Mouse (Mus musculus) natural killer cell, adult 2 months (primary cell): ENCODE measurements around the gene Pcsk6.

ENCODE experiments used
- DNase-seq, 2 experiments: peaks; one replicate each; pipeline ENCODE4 v3.0.0; 2022; ENCODE audit warnings: low spot score in 2 of 2

Pcsk6 gene

DNA sequence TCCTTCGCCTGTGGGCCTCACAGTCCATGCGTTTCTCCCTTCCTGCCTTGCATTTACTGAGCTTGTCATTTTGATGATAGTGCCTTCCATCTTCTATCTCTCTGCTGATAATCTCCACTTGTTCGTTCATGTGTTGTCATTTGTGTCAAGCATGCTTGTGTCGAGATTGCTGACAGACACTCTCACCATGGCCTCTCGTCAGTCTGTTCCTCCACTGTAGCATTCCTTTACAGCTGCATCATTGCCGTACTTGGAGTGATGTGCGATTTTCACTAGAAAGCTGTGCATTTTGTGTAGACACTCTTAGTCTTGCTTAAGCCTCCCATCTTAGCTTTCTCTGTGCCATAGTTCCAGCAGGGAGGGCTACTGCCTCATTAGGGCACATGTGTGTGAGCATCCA is 79.5 kb downstream of the Pcsk6 start:
- DNase-seq: no peak

DNA sequence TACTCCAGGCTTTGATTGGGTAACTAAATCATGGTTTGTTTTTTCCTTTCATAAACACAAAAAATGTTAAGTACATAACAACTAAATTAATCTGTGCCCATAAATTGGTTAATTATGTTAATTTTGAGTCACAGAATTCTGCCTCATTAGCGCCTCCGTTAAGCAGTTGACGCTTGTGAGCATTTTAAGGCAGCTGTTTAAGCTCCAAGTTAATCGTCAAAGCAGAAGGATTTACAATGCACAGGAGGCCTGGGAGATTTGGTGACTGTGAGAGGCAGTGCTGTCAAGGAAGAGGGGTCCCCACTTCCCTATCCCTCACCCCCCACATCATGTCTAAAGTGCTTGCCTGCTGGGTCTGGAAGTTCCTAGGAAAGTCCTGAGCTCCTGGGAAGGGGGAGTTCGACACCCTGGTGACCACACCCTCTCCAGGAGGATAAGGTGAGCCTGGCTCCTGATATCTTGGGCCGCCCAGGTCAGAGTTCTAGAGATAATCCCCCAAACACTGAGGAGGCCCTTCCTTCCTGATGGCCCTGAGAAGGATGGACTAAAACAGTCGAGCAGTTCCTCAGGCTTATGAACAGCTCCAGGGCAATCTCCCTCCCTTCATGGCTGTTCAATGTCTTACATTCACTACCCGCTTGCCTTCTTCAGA is 83.9 kb downstream of the Pcsk6 start:
- DNase-seq: no peak

DNA sequence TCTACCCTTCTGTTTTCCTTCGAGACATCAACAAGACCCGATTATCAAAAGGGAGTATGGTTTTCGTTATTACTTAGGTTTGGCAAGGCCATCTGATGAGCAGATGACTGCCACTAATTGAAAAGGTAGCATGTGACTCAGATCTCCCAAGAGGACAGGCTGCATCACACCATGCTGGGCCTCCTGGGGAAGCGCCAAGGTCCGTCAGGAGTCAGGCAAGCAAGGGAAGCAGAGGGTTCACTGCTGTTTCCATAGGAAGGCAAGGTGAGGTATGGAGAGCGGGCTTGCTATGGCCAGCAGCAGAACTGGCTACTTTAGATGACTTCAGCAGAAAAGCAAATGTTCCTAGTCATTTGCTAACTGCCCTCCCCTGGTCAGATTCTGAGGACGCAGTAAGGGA is 84.9 kb downstream of the Pcsk6 start:
- no peak for DNase-seq

DNA sequence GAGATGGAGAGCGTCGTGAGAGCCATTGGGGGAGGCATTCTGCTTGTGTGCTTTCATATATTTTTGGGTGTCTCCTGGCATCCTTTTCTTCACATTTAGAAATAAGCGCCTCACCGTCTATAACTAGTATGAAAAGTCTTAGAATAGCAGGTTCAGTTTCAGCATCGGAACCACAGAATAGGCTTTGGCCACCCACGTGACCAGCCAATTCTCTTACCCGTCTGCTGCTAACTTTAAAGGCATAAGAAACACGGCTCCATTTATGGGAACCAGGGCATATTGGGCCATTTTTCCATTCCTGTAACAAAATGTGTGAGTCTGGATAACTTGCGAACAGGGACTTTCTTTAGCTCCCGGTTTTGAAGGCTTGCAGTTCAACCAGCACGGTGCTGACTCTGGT is 87.4 kb downstream of the Pcsk6 start:
- no peak for DNase-seq

DNA sequence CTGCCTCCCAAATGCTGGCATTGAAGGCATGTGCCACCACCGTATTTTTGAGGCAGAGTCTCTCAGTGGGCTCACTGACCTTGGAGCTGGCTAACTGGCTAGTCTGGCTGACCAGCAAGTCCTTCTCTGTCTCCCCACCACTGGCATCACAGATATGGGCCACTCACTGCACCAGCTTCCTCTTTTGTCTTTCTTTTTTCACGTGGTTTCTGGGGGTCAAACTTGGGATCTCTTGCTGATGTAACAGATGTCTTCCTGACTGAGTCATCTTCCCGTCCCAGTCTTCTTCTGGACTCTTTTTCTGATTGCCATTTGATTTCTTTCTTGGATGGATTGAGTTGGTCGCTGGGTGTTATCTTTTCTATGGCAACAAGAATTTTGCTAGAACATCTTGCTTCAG is 93.0 kb downstream of the Pcsk6 start:
- DNase-seq: no peak

DNA sequence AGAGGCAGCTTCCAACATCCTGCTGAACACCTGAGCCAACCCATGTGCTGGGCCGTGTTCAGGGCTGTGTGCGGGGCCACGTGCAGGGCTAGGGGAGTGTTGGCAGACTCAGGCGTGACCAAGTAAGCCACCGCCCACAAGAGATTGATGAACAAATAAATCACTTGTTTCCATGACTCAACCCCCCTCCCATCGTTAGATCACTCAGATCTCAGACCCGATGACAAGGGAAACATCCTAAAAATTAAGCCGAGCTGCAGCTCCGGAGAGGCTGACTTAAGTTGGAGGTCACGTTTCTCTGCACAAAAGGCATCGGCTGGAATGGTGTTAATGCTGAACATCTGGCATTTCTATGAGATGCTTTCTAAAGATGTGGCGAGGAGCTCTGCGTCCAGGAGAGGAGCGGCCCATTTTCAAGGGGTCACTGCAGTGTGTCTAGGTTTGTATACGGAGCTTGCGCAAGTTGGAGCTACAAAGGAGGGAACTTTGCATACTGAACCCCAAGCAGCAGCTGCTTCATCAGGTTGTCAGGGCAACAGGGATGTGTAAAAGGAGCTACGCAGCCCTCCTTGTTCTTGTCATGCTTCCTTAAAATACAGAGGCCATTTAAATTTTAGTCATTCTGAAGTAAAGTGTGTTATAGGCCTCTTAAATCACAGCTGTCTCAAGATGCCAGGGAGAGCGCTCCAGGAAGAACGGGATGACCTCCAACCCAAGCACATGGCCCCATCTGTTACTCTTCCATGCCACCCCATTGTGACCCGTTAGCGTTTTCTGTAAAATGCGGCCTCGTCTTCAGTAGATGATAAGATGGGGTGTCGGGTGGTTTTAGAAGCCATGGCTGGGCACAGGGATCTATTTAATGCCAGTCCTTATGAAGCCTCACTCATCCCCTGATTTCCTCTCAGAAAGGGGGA is 94.0 kb downstream of the Pcsk6 start:
- no peak for DNase-seq

DNA sequence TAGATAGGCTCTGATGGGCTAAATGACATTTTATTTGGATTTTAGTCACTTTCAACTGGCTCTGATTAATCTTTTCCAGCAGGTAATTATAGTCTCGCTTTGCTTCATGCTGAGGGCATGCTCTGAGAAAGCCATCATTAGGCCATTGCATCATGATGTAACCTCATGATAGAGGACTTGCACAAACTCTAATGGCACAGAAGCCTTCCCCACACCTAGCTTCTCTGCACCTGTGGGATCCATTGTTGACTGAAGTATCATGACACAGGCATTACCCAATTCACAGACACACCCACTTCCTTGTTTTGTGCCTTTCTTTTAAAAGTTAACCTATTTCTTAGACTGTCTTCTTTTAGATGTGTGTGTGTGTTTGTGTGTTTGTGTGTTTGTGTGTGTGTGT is 95.7 kb downstream of the Pcsk6 start:
- no peak for DNase-seq

DNA sequence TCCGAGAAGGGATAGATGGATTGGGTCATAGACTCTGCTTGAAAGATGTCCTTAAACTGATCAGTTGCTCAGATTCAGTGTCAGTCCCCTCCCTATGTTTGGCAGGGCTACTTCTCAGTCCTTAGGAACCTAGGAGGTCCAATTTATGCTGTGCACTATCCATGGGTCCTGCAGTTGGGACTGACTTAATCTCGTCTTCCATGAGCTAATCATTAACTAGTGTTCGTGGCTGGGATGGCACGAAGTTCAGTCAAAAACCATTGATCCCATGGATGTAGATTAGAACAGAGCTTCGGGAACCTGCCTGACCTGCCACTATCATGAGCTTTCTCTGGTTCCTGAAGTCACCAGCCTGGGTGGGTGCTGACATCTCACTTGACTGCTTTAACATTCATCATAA is 96.6 kb downstream of the Pcsk6 start:
- no peak for DNase-seq

DNA sequence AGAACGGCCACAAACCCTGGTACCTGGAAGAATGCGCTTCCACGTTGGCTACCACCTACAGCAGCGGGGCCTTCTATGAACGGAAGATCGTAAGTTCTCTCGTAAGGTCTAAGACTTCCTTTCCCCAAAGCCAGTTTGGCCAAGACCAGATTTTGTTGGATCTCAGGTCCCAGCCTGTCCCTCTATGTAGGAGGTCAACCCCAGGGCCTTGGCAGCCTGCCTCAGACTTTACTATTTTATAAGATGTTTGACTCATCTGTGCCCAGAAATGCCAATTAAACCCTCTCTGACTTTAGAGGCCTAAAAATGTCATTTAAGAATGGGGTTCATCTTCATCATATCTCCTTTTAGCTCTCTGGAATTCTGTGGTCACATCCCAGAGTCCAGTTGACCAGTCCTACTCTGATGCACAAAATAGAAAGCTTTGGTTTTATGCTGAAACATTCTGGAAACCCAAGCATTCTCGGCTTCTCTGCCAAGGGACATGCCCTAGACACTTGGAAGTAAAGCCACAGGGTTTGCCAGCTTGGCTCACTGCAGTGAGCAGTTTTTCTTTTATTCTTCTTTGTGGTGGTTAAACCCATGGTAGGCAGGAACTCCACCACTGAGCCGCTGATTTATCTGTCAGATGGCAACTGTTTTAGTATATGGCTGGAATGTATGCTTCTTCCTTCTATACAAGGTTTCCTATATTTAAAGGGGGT is 97.8 kb downstream of the Pcsk6 start:
- DNase-seq: no peak

DNA sequence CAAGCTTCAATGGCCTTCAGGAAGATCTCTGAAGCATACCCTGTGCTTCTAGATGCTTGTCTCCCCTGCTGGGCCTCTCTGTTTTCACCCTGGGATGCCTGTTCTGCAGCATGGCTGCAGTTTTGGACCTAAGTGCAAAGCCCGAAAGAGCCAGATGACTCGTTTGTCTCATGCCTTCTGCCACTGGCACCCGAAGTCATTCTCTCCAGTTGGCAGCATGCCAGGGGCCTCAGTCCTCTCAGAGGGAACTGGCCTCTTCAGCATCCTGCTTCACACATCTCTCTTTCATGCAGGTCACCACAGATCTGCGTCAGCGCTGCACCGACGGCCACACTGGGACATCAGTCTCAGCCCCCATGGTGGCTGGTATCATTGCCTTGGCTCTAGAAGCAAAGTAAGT is 101.1 kb downstream of the Pcsk6 start:
- no peak for DNase-seq

DNA sequence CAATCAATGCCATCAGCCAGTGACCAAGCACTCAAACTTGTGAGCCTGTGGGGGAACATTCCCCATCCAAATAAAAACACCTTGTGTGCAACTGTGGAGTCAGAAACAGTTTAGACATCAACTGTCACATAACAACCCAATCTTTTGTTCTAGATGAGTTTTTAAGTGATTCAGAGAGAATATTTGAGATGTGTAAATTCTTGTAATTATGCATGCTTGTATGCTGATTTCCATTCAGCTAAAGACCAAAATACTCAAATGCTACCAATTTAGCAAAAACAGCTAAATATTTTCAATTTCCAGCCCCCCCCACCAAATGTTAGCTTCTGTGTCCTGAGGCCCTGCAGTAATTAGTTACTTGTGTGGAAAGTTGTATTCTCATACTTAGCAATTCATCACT is 102.9 kb downstream of the Pcsk6 start:
- no peak for DNase-seq

DNA sequence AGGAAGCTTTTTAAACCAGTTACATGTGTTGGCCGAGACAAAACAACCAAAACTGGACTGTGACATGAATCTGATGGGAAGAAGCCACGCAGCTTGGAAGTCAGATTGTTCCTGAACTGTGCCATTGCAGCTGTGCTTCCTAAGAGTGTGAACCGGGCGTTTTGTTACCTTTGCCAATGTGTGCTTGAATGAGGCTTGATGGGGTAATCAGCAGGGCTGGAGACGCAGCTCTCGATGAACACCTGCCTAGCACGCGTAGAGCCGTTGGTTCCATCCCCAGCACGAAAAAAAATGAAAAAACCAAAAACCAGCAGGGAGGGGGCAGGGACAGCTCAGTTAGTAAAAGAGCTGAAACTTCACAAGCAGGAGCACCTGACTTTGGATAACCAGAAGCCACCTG is 109.8 kb downstream of the Pcsk6 start:
- DNase-seq: no peak

DNA sequence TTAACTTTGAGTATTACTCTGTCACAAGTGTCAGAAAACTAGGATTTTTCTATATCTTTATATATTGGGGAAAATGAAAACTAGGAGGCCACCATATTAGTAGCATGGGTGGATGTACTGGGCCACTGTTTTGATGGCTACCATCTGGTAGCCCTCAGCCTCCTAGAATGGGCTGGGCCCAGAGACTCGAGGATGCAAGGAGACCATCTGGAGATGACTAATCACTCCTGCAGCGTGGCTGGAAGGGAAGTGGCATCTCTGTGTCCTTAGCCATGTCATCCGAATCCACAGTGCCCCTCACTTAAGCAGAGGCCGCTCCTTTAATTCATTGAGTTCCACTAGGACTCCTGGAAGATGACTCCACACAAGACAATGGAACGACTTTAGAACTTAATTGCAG is 115.8 kb downstream of the Pcsk6 start:
- DNase-seq: no peak

DNA sequence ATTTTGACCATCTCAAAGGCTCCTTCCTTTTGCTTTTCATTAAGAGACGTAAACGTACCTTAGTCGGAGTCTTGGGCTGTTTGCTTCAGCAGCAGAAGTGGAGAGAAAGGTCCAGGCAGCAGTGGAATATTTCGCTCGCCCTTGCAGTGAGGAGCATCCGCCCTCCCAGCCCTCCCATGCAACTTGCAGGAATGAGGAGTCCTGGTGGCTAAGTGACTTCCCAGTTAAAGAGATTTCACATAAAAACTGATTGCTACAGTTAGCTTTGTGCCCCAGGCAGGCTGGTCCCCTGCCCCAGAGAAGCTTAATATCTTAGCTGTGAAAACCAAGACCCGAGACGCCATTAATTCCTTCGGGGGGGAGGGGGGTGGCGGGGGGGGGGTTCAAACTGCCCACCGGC is 116.4 kb downstream of the Pcsk6 start:
- DNase-seq: no peak

DNA sequence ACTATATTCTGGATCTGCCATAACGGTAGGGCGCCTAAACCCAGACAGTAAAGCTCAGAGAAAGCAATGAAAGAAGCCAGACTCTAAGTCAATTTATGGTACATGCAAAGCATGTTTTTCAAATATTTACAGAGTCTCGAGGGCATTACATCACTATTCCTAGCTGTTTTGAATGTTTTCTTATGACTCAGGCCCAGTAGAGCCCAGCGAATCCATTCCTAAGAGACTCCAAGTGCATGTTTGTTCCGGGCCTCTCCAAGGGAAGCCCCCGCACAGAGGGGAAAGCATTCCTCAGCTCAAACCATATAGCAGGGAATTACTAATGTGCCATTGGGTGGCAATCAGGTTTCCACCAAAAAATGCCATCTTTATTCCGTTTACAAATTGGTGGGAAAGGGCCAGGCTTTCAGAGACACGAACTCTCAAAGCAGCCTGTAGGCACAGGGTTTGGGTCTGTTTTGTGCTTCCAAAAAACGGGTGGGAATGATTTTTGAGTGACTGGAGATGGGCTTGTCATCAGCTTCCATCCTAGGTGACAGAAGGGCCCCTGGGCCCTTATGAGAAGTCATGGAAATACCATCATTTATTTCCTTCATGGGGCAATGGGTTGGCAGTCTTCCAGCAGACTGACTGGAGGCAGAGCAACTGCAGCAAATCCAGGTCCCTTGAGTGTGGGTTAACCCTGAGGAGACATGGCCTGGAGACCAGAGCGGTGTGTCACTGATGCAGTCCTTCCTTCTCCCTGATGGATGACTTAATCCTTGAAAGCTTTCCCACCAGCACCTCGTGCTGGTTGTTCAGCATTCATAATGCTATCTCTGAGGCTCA is 117.7 kb downstream of the Pcsk6 start:
- no peak for DNase-seq

DNA sequence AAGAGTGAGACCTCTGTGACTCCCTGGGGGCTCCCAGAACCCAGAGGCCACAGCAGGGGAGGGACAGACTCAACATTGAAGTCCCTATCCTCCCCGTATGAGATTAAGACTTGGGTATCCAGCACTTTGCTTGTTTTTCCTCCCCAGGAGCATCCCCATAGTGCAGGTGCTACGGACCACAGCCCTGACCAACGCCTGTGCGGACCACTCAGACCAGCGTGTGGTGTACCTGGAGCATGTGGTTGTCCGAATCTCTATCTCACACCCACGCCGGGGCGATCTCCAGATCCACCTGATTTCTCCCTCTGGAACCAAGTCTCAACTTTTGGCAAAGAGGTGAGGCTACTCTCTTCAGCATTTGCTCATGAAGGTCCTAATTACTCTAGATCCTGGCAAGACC is 118.5 kb downstream of the Pcsk6 start:
- no peak for DNase-seq

DNA sequence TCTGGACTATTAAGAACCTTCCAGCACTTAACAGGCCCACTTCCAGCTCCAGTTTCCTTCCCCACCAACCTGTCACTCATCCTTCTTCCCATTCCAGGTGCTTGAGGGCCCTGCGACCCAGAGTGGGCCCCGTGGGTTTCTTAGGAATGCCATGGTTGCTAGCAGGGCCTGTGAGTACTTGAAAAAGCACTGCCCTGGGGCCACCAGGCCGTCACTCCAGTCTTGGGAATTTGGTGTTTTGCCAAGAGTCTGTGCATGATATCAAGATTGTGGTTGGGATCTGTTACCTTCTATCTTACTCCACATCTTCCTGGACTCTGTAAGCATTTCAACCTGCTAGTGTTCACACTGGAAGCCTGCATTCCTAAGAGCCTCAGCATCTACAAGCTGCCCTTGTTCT is 120.5 kb downstream of the Pcsk6 start:
- no peak for DNase-seq

DNA sequence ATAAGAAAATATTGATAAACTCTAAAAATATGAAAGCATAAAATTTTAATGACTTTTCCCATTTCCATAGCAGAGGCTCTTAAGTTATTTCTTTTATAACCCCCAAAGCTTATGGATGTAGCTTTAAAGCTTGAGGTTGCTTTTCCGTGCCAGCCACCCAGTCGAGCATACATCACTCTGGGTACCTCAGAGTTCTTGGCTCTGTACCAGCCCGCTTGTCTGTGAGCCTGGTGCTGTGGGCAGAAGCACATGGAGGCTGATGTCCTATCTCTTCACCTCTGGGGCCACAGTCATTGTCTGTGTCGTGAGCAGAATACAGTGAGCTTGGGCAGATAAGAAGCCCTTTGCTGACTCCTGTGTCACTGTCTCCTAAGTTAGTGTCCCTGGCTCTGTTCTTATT is 126.7 kb downstream of the Pcsk6 start:
- no peak for DNase-seq

DNA sequence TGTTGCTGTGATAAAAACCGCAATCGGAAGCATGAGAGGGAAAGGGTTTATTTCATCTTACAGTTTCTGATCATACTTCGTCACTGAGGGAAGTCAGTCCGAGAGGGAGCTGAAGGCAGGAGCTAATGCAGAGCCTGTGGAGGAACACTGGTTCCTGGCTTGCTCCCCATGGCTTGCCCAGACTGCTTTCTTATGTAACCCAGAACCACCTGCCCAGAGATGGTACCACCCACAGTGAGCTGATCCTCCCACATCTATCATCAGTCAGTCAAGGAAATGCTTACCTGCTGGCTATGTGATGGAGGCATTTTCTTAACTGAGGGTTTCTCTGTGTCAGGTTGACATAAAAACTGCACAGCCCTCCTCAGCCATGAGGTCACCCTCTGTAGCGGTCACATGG is 127.2 kb downstream of the Pcsk6 start:
- no peak for DNase-seq

DNA sequence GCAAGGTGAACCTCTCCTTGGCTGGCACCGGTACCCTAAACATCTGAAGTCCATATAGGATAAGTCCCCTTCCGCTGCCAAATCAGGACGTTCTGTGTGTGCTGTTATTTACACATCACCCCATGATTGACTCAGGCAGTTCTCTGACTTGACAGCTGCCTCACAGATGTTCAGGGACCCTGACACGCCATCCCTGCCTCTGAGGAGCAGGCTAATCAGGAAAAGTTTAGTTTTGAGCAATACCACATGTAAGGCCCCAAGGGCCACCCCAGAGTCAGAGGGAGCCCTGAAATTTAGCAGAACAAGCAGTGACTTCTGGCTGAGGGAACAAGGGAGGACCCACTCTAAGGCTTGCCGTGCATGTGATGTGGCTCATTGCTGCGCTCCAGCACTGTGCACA is 130.8 kb downstream of the Pcsk6 start:
- no peak for DNase-seq

DNA sequence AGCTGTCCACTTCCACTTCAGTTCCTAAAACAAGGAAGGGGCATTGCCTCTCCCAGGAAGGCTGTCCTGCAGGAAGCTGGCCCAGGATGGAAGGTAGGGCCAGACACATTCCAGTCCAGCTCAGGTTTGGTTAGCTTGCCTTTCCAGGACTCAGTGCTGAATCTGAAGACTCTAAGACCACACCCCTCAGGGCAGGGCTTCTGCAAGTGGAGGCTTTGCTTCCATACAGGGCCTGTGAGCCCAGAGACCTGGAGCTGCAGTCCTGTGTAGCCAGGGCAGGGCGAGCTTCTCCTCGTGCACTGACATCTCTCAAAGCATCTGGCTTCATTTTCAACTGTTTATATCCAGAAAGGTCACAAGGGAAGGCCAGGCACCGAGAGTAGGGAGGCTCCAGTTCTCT is 131.9 kb downstream of the Pcsk6 start:
- DNase-seq: no peak
